Mouse (Mus musculus): Measurements from ENCODE around the gene St8sia1. TPM values are rescaled to one million over a fixed set of nuclear protein-coding genes. Genes with fewer than 3 reads are reported as not detected.

The St8sia1 gene
- polyA plus RNA-seq, 1 experiment from 2014 or later = 8.6 TPM

DNA sequence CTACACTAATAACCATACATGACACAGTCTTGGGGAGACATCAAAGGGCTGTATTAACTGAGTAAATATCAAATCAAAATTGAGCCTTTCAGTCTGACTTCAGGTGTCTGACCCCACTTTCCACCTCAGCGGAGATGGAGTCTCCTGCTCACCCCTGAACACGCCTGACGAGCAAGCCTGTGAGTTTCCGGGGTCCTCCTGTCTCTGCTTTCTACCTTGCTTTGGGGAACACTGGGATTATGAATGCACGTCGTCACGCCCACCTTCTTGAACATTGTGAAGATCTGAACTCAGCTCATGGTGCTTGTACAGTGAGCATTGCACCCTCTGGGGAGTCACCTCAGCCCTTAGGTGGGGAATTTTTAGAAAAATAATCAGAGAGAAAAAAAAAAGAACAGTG is 9.0 kb upstream of the St8sia1 start:
- 95% methylated on average over 7 of the region's 7 CpGs for WGBS

DNA sequence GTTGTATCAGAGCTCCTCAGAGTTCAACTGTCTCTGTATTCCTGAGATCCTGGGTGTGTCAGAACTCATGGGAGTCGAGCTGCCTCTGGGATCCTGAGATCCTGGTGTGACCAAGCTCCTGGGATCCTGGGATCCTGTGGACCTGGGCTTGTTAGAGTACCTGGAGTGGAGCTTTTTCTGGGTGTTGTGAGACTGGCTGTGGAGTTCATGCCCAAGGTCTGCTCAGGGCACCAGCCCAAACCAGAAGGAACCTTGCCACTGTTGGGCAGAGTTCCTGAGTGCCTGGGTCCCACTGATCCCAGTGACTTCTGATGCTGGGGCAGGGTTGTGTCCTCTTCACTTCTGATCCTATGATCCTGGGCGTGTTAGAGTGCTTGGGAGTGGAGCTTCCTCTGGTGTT is 8.0 kb upstream of the St8sia1 start:
- Histone ChIP-seq H3K9me3 (replicated peaks) (no peaks in the 10 kb centered on the region), H3K36me3 (no peaks in the 10 kb centered on the region), H3K4me1 (no peaks in the 10 kb centered on the region), H3K27ac (replicated peaks) (no peak overlapping the region), H3K9ac (replicated peaks) (no peak overlapping the region), H3K27me3 (replicated peaks) (no peaks in the 10 kb centered on the region), H3K4me3 (replicated peaks) (no peak overlapping the region), H3K4me2 (no peak overlapping the region)
- 75% methylated on average over 2 of the region's 2 CpGs for WGBS
- no peak for ATAC-seq (ENCODE audit: low FRiP score)

More for the DNA sequence above, 9.0 kb upstream of the St8sia1 start:
- Histone ChIP-seq H3K27ac (replicated peaks) (no peak overlapping the region), H3K9me3 (replicated peaks) (no peaks in the 10 kb centered on the region), H3K27me3 (replicated peaks) (no peaks in the 10 kb centered on the region), H3K4me3 (replicated peaks) (no peak overlapping the region), H3K9ac (replicated peaks) (no peak overlapping the region), H3K4me2 (no peak overlapping the region), H3K36me3 (no peaks in the 10 kb centered on the region), H3K4me1 (no peaks in the 10 kb centered on the region)
- ATAC-seq (ENCODE audit: low FRiP score) = no peak

DNA sequence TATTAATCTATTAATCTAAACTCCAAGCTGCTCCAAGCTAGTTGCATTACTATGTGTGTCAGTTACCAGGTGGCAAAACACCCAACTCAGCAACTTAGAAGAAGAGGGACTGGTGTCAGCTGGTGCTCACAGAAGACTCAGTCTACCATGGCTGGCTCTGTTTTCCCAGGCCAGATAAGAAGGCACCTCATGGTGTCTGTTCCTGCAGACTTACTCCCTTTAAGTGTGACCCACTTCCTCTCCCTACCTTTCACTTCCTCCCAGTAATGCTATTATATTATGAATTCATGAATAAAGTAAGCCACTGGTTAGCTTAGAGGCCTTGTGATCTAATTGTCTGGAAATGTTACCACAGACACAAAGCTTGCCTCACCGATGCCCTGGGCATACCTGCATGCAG is 3.2 kb upstream of the St8sia1 start:
- Histone ChIP-seq H3K27ac (replicated peaks) (no peak overlapping the region), H3K4me1 (peaks cover 14% of the 10 kb centered on the region), H3K27me3 (replicated peaks) (no peaks in the 10 kb centered on the region), H3K4me3 (replicated peaks) (no peak overlapping the region), H3K9me3 (replicated peaks) (no peaks in the 10 kb centered on the region), H3K36me3 (no peaks in the 10 kb centered on the region), H3K4me2 (no peak overlapping the region), H3K9ac (replicated peaks) (no peak overlapping the region)
- 95% methylated on average over 1 of the region's 1 CpGs for WGBS
- no peak for ATAC-seq (ENCODE audit: low FRiP score)

DNA sequence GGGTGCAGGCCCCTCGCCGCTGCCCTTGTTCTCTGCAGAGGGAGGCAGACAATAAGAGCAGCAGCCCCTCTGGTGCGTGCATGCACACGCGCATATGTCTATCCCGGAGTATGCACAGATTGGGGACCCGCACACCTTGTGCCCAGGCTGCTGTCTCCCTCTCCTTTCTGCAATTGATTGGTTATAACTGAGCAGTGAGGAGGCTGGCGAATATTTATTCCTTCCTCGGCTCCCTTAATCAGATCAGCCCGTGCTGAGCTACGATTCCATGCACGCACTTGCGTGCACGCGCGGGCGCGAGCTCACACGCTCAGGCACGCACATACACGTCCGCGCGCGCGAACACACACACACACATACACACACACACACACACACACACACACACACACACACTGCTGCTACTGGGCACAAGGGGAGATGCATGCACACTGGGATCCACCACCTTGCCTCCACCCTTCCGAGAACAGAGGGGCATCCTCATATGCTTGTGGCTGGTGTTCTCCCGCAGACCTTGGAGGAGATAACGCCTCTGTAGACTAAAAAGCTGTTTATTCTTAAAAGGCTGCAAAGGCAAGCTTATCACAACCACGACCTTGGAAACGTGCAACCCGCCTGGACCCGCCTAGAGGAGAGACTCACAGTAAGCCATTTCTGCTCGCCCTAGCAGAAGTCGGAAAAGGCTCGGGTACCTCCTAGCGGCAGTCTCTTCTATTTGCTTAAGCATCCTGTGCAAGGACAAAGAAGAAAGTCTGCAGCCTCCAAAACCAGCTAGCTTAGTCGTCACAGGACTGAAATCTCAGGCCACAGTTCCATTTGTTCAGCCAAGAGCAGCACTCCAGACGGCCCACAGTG is 506 bp upstream of the St8sia1 start:
- peak overlapping the region; percentile 83 for H3K4me2 ChIP-seq
- peak overlapping the region; percentile 82 for H3K9ac ChIP-seq (replicated peaks)
- H3K36me3 ChIP-seq = no peaks in the 10 kb centered on the region
- H3K4me1 ChIP-seq = peaks cover 34% of the 10 kb centered on the region
- ATAC-seq (ENCODE audit: low FRiP score) = peak; percentile 91
- H3K4me3 ChIP-seq (replicated peaks) = peak overlapping the region; percentile 76
- peak overlapping the region; percentile 98 for H3K27ac ChIP-seq (replicated peaks)
- H3K27me3 ChIP-seq (replicated peaks) = no peaks in the 10 kb centered on the region
- WGBS = under 1% methylated on average over 39 of the region's 39 CpGs
- no peaks in the 10 kb centered on the region for H3K9me3 ChIP-seq (replicated peaks)

GRCm38 (mm10) chr6:142963480-142964075 is 674 bp downstream of the St8sia1 start:
- Histone ChIP-seq H3K36me3 (no peaks in the 10 kb centered on the region), H3K4me3 (replicated peaks) (peak overlapping the region; percentile 76), H3K27me3 (replicated peaks) (no peaks in the 10 kb centered on the region), H3K27ac (replicated peaks) (peak overlapping the region; percentile 98), H3K9me3 (replicated peaks) (no peaks in the 10 kb centered on the region), H3K9ac (replicated peaks) (peak overlapping the region; percentile 82), H3K4me2 (peak overlapping the region; percentile 83), H3K4me1 (peaks cover 34% of the 10 kb centered on the region)
- peak; percentile 23; the same call in 1 of the 2 replicates for ATAC-seq (ENCODE audit: low FRiP score)
- 10% methylated on average over 30 of the region's 30 CpGs for WGBS

DNA sequence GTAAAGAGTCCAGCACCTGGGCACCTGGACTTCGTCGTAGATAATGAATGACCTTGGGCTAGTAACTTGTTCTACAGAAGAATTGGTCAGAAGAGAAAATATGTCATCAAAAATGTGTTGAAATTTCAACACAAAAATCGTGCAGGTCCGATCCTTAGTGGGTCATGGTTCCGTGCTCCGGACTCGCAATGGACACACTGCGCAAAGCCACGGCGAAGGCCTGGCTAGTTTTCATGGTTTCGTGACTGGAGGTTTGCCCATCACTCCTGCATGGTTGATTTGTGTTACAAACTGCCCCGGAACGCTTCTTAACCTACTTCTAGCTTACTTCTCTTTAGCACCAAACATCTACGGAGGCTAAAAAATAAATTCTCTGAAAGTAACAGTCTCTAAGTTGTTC is 1.4 kb downstream of the St8sia1 start:
- no peak for ATAC-seq (ENCODE audit: low FRiP score)

GRCm38 (mm10) chr6:142962476-142962875 is 1.8 kb downstream of the St8sia1 start:
- peak overlapping the region; percentile 3; the same call in 1 of the 2 replicates for H3K9ac ChIP-seq (replicated peaks)
- H3K9me3 ChIP-seq (replicated peaks) = no peaks in the 10 kb centered on the region
- WGBS = 34% methylated on average over 10 of the region's 10 CpGs
- H3K4me1 ChIP-seq = peaks cover 39% of the 10 kb centered on the region
- H3K27ac ChIP-seq (replicated peaks) = no peak overlapping the region
- H3K36me3 ChIP-seq = no peaks in the 10 kb centered on the region
- H3K27me3 ChIP-seq (replicated peaks) = no peaks in the 10 kb centered on the region
- peak overlapping the region; percentile 83 for H3K4me2 ChIP-seq
- H3K4me3 ChIP-seq (replicated peaks) = peak overlapping the region; percentile 76
- no peak for ATAC-seq (ENCODE audit: low FRiP score)

More for the DNA sequence above, 1.4 kb downstream of the St8sia1 start:
- H3K27ac ChIP-seq (replicated peaks) = no peak overlapping the region
- peak overlapping the region; percentile 76 for H3K4me3 ChIP-seq (replicated peaks)
- 74% methylated on average over 14 of the region's 14 CpGs for WGBS
- no peaks in the 10 kb centered on the region for H3K36me3 ChIP-seq
- H3K9me3 ChIP-seq (replicated peaks) = no peaks in the 10 kb centered on the region
- peaks cover 39% of the 10 kb centered on the region for H3K4me1 ChIP-seq
- peak overlapping the region; percentile 82 for H3K9ac ChIP-seq (replicated peaks)
- peak overlapping the region; percentile 83 for H3K4me2 ChIP-seq
- H3K27me3 ChIP-seq (replicated peaks) = no peaks in the 10 kb centered on the region

- H3K4me3 ChIP-seq (replicated peaks) = peak overlapping the region; percentile 76
- no peaks in the 10 kb centered on the region for H3K9me3 ChIP-seq (replicated peaks)
- H3K27me3 ChIP-seq (replicated peaks) = no peaks in the 10 kb centered on the region
- WGBS = 65% methylated on average over 9 of the region's 9 CpGs
- peak overlapping the region; percentile 83 for H3K4me2 ChIP-seq
- H3K36me3 ChIP-seq = no peaks in the 10 kb centered on the region
- H3K4me1 ChIP-seq = peaks cover 39% of the 10 kb centered on the region
- no peak for ATAC-seq (ENCODE audit: low FRiP score)
- 0 out of 2 replicates have a peak overlapping the region, but pooled peaks have one; percentile 3 for H3K9ac ChIP-seq (replicated peaks)
- H3K27ac ChIP-seq (replicated peaks) = no peak overlapping the region
Measured at GRCm38 (mm10) chr6:142961721-142962455, 2.4 kb downstream of the St8sia1 start.

- Histone ChIP-seq H3K4me3 (replicated peaks) (no peak overlapping the region), H3K27me3 (replicated peaks) (no peaks in the 10 kb centered on the region), H3K9ac (replicated peaks) (no peak overlapping the region), H3K27ac (replicated peaks) (no peak overlapping the region), H3K9me3 (replicated peaks) (no peaks in the 10 kb centered on the region), H3K4me1 (peaks cover 16% of the 10 kb centered on the region), H3K4me2 (no peak overlapping the region), H3K36me3 (0 out of 2 replicates have a peak, but pooled peaks cover 5% of the 10 kb centered on the region)
- WGBS = 94% methylated on average over 4 of the region's 4 CpGs
- ATAC-seq (ENCODE audit: low FRiP score) = no peak
Measured at GRCm38 (mm10) chr6:142956556-142956955, 7.7 kb downstream of the St8sia1 start.

GRCm38 (mm10) chr6:142955281-142955680 is 9.0 kb downstream of the St8sia1 start:
- 97% methylated on average over 3 of the region's 3 CpGs for WGBS

DNA sequence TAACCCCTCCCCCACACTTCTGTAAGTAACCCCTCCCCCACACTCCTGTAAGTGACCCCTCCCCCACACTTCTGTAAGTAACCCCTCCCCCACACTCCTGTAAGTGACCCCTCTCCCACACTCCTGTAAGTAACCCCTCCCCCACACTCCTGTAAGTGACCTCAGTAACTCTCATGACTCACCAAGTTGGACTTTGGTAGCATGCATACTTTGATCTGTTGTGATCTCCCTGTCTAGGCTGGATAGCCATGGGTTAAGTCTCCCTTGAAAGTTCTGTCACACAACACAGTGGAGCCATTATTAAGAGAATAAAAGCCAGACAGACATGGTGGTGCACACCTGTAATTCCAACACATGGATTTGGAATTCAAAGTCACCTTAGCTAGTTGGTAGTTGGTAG is 11.1 kb downstream of the St8sia1 start:
- H3K4me2 ChIP-seq = no peak overlapping the region
- H3K27ac ChIP-seq (replicated peaks) = no peak overlapping the region
- no peak overlapping the region for H3K4me3 ChIP-seq (replicated peaks)
- H3K9me3 ChIP-seq (replicated peaks) = no peaks in the 10 kb centered on the region
- H3K27me3 ChIP-seq (replicated peaks) = no peaks in the 10 kb centered on the region
- ATAC-seq (ENCODE audit: low FRiP score) = no peak
- H3K4me1 ChIP-seq = peaks cover 19% of the 10 kb centered on the region
- 0 out of 2 replicates have a peak, but pooled peaks cover 5% of the 10 kb centered on the region for H3K36me3 ChIP-seq
- no peak overlapping the region for H3K9ac ChIP-seq (replicated peaks)

More at GRCm38 (mm10) chr6:142955281-142955680, 9.0 kb downstream of the St8sia1 start:
- no peak overlapping the region for H3K27ac ChIP-seq (replicated peaks)
- H3K4me1 ChIP-seq = peaks cover 8% of the 10 kb centered on the region
- no peak overlapping the region for H3K4me3 ChIP-seq (replicated peaks)
- no peaks in the 10 kb centered on the region for H3K27me3 ChIP-seq (replicated peaks)
- no peak for ATAC-seq (ENCODE audit: low FRiP score)
- no peaks in the 10 kb centered on the region for H3K9me3 ChIP-seq (replicated peaks)
- H3K4me2 ChIP-seq = no peak overlapping the region
- H3K36me3 ChIP-seq = 0 out of 2 replicates have a peak, but pooled peaks cover 5% of the 10 kb centered on the region
- H3K9ac ChIP-seq (replicated peaks) = no peak overlapping the region

Measured in neural tube, embryonic 15.5 days (tissue).